Mouse (Mus musculus): ENCODE data around the gene Slc2a8.

The Slc2a8 gene

DNA sequence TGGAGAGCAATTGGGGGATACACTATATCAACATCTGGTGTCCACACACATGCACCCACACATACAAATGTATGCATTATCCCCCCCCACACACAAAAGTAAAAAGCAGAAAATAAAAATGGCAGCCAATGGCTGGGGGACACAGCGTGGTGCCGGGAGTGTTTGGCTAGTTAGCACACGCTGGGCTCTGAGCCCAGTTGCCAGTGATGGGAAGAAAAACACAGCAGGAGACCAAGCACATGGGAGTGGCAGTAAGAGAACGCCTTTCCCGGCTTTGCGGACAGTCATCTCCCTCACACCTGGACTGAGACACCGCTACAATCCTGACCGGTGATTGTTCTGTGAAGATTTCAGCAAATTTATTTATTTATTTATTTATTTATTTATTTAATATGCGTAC lies 10.6 kb downstream of the Slc2a8 start:
- DNase-seq (ENCODE audit: low spot score) = no peak

DNA sequence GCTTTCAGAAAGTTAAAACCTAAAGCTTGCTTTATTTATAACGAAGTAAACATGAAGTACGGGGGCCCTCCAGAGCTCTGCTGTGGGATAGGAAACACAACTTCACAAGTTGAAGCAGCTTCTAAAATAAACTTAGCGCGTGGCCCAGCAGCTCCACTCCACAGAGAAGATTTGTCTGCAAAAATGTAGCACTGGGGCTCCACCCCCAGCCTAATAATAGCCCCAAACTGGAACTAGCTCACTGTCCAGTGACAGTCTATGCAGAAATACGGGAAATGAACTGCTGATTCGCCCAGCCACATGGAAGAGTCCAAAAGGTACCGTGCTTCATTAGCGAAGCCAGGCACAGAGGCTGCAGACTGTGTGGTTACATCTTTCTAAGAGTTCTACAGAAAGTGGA lies 12.6 kb downstream of the Slc2a8 start:
- DNase-seq (ENCODE audit: low spot score) = no peak

DNA sequence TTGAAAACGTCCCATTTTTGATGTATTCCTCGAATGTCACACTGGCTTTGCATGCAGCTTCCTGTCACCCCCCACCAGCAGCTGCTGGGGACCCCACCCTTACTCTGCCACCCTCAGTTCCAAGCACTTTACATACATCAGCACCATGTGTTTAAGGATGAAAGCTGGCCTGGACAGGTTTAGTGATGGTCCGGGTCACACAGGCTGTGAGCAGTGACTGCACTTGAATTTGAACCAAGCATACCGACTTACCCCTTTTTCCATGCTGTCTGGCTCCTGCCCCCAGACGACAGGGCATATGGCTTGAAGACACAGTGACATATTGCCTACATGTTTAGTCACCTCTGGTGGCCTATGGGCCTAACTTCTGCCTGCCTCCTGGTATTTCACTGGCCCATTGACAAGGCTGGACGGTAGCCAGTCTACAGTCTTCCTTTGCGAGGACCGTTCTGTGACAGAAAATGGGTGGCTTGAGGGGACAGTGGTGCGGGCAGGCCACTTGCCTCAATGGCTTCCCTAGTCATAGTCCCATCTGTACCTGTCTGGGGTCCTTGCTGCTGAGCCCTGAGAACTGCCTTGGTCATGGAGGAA lies 13.8 kb downstream of the Slc2a8 start:
- no peak for DNase-seq (ENCODE audit: low spot score)

DNA sequence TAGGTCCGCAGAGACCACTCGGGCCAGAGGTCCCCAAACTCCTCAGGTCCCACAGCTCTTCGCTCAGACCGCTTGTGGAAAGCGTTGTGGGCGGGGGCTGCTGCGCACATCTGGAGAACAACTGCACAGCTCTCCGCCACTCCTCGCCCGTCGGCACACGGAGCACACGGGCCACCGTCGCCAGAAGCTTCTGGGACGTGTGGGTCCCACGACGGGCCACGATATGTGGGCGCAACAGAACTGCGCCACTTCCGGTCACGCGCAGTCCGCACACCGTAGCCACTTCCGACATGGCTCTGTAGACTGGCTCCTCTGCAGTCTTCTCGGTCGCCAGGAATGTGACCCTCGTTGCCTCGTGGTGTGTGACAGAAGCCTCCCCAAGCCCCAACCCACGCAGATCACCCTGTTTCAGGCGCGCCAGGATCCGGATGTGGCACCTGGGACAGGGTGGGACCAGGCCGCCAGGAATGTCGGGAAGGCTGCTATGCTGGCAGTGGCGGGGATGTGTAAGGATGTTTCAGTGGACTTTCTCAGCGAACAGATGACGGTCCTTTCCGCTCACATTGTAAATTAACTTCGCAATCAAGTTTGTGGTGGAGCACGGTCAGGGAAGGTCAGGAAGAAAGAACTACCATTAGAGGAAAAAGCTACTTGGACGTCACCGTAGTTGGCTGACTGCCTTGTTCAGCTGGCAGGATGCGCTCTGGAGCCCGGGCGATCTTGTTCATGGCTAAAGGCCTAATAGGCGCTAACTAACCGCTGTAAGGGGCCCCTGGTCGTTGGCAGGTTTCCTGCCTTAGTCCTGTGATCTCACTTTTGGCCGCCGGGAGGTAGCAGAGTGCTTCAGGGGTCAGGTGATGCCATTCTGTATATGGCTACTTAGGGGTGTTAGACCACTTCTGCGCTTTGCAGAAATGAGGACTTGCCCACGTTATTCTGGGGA lies 14.9 kb downstream of the Slc2a8 start:
- peak; percentile 89 for DNase-seq (ENCODE audit: low spot score)

DNA sequence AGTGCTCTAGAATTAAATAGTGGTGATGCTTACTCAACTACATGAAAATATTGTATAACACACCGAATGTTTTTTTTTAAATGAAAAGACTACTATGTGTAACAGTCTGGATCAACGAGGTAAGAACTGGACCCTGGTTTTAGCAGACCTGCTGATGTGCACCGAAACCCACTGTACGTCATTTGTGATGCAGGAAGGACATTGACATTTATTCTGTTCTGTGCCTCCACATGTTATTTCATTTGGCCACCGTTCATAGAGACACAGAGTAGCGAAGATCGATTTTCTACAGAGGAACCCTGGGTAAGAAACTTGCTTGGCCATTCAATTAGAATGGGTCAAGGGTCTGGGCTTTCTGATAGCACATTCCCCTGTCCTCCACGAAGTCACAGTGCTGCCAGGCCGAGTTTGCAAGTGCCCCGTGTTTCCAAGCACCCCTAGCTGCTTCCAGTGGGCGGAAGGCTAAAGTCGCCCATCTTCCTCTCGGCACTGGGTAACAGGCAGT lies 15.6 kb downstream of the Slc2a8 start:
- no peak for DNase-seq (ENCODE audit: low spot score)

DNA sequence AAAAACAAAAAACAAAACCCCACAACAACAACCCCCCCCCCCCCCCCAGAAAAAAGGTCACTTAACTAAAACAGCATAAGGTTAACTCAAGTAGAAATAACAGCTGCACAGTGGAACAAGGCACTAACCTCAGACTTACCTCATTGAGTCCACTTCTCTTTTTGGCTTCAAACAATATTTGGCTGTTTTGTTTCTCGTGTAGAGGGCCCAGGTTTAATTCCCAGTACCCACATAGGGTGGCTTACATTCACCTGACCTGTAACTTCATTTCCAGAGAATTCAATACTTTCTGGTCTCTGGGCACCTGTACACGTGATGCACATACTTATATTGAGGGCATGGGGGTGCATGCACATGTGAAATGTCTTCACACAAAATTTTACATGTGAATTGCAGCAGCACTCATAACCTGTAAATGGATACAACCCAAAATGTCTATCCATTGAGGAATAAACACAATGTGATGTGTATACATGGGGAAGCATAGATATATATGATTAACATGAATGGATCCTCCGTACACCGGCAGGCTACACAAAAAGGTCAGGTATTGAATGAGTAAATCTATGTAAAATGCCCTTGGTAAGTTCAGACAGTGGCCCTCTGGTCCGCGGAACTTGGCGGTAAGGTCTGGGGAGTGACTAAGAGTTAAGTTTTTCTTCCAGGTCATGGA lies 16.2 kb downstream of the Slc2a8 start:
- peak; percentile 22 for DNase-seq (ENCODE audit: low spot score)

DNA sequence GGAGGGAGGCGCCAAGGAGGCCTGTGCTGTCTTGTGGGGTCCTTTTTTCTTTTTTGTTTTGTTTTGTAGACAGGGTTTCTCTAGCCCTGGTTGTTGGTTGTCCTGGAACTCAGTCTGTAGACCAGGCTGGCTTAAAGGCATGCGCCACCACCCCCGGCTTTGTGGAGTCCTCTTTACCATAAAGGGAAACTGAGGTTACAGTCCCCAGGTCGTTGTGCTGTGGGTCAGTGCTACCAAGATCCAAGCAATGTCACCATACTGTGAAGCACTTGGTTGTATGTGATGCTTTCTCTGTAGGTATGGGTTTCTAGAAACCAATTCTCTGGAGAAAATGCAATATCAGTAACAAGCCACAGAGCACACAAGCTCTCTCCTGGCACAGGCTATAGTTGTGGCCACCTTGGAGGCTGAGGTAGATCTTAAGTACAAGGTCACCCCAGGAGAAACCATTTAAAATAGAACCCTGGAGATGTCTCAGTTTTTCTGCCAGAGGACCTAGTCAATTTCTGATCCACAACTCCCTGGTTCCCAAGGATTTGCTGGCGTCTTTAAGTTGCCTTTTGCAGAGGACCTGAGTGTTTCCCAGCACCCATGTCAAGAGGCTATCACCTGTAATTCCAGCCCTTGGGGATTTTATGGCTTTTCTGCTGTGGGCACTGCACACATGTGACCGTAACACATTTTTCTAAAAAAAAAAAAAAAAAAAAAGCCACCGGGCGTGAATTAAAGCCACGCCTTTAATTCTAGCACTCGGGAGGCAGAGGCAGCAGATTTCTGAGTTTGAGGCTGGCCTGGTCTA lies 17.0 kb downstream of the Slc2a8 start:
- DNase-seq (ENCODE audit: low spot score) = no peak

DNA sequence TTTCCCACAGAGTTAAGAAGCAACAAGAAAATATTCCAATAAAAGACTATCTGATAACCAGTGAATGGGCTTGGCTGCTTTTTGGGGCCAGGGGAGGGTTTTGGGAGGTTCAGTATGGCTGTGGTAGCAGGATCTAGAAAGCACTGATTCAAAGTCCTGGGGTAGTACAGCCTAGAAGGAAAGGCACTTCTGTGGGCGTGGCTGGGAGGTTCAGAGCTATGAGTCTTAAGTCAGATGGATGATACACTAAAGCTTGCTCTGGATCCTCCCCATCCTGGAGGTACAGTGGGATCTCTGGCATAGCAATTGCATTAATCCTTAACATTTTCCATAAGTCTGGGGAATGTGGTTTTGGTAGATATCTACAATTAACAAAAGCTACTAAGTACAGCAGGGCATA lies 17.9 kb downstream of the Slc2a8 start:
- DNase-seq (ENCODE audit: low spot score) = no peak

DNA sequence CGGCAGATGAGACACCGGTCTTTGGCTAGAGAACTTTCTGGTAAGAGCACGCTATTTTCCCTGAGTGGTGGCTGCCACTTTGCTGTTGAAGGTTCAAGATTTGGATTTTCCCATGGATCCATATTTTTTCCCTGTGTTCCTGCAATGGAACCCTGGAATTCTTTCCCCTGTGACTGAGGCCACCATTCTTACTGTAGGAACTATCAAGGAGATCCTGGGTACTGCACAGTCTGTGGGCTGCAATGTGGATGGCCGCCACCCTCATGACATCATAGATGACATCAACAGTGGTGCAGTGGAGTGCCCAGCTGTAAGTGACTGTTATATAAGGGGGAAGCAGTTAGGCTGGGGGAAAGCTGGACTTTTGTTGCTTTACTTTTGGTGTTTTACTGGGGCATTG lies 18.3 kb downstream of the Slc2a8 start:
- DNase-seq (ENCODE audit: low spot score) = no peak

DNA sequence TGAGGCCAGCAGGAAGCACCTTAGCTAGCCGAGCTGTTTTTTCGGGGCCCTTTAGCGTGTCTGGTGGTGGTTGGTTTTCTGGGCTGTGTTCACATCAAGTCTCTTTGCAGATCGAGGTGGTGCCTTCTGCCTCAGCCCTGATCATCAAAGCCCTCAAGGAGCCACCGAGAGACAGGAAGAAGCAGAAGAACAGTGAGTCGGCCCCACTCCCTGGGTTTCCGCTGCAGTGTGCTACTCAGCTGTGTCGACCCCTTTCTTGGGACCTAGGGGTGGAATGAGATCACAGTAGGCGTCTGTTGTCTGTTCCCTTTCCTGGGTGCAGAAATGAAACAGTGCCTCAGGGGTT lies 19.0 kb downstream of the Slc2a8 start:
- no peak for DNase-seq (ENCODE audit: low spot score)

DNA sequence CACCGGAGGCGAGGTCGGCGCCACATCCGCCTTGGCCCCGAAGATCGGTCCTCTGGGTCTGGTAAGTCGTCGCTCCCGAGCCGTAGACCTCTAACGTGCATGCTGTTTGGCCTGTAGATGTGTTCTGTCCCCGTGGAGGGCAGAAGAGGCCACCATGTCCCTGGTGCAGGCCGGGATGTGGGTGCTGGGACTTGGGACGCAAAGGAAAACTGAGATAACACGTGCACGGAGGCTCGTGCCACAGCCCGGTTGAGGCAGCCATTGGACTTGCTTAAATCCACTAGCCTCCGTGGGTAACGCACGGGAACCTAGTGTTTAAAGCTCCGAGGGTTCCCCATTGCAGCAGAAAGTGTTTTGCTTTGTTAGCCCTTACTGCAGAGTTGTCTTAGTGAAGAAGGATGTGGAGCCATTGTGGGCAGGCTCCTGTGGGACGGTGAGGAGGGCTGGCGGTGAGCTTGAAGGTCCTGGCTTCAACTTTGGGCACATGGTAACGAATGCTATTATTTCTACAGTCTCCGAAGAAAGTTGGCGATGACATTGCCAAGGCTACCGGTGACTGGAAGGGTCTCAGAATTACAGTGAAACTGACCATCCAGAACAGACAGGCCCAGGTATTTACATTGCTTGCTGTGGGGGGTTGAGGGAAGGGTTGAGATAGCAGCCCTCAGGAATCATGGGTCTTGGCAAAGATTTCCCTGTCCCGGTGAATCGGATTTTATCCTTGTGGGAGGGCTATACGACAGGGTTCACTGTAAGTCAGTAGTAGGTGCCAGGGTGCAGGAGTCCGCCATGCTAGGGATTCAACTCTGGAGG lies 19.6 kb downstream of the Slc2a8 start:
- no peak for DNase-seq (ENCODE audit: low spot score)

DNA sequence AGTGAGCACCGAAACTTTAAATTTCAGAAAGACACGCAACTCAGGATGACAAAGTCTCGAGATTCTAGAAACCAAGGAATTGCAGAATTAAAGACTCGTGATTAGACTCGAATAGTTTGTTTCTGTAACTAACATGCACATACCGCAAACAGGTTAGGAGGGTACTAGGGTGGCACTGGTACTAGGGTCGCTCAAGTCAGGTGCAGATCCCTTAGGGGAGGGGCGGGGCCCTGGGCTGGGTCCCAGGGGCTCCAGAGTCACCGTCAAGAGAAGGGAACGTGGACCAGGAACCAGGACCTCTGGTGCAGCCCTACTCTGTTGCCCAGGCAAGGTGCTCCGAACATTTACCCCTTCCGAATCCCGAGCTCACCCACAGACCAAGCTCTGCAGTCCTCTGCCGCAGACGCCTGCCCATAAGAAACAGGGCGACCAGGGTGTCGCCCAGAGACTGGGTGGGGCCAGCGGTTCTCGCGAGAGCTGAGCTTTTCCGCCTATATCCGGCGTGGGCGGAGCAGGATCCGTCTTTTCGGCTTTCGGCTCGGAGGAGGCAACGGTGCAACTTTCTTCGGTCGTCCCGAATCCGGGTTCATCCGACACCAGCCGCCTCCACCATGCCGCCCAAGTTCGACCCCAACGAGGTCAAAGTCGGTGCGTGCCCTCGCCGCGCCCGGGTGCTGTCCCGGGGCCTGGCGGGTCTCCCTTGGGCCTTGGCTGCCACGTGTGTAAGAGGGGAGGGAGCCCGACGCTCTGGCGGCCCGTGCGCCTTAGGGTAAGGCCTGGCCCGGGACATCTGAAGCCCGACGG lies 20.5 kb downstream of the Slc2a8 start, which contains the start of the genes Rpl12 and Lrsam1:
Rpl12 (plus strand) TSS at position 368 of the 804 bp plus-strand sequence.
Lrsam1 (minus strand) TSS at position 423 of the 804 bp plus-strand sequence.
- peak; percentile 97 for DNase-seq (ENCODE audit: low spot score)

DNA sequence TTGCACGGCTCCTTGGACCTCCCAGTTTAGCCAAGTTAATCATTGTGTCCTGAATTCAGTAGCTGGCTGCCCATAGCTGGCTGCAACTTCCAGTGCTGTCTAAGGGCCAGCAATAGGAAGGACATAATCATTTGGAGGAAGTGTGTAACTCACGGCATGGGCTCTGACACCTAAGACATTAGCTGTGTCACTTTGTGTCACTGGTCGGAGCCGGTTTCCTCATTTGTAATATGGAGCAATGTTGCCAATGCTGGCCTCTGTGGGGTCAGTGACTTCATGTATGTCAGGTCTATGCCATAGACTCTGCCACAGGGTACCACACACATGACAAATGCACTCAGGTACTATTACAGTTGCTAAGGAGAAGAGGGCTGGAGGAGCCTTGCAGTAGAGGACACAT lies 21.6 kb downstream of the Slc2a8 start:
- no peak for DNase-seq (ENCODE audit: low spot score)

DNA sequence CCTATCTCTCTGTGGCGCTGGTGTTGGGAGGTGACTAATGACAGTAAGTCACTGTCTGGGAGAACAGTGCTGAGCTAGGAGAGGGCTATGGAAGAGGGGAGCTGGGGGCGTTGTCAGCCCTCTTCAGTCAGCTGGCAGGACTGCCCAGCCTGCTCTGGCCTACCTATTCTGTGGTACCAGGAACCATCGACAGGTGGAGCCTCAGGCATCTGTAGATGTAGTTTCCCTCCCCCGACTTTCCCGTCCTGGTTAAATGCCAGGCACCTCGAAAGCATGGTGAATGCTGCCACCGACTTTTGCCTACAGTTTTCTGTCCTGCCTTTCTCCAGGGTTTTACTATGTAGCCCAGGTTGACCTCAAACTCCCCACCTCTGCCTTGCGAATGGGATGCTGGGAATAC lies 24.5 kb downstream of the Slc2a8 start:
- peak; percentile 29 for DNase-seq (ENCODE audit: low spot score)

DNA sequence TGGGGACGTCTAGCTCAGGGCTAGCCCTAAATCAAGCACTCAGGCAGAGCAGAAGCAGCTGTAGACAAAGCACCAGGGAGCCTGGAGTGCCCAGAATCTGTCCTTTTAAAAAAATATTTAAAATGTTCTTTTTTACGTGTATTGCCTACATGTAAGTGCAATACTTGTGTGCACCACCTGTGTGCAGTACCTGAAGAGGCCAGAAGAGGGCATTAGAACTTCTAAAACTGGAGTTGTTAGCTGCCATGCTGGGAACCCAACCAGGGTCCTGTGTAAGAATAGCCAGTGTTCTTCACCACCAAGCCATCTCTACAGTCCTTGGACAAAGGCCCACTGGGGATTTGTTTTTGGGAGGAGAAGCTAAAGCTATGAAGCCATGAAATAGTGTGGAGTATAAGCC lies 27.3 kb downstream of the Slc2a8 start:
- no peak for DNase-seq (ENCODE audit: low spot score)

DNA sequence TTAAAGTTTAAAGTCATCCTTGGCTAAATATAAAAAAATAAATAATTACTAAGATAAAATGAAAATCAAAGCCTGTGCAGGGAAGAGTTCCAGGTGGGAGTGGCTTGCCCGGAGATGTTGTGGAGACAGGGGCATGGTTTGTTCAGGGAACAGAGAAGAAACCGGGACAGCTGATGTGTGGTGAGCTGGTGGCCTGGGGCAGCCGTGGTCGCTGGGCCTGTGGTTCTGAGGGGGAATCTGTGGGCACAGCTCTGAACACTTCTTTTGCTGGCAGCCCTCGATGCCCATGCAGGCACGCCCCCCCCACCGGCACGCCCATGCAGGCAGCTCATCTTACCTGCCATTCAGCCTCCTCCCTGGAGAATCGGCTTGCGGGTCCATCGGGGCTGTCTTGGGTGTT lies 34.4 kb downstream of the Slc2a8 start:
- no peak for DNase-seq (ENCODE audit: low spot score)

DNA sequence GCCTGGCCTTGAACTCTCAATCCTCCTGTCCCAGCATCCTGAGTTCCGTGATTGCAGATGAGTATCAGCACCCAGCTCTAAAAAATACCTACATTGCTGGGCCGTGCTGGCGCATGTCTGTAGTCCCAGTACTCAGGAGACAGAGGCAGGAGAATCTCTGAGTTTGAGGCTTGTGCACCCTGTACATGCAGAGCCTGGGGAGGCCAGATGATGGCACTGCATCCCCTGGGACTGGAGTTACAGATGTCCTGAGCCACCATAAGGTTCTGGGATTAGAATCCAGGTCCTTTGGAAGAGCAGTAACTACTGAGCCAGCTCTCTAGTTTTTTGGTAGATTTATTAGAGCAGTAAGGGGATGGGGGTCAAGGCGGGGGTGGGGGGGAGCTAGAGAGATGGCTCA lies 41.4 kb downstream of the Slc2a8 start:
- DNase-seq (ENCODE audit: low spot score) = no peak

DNA sequence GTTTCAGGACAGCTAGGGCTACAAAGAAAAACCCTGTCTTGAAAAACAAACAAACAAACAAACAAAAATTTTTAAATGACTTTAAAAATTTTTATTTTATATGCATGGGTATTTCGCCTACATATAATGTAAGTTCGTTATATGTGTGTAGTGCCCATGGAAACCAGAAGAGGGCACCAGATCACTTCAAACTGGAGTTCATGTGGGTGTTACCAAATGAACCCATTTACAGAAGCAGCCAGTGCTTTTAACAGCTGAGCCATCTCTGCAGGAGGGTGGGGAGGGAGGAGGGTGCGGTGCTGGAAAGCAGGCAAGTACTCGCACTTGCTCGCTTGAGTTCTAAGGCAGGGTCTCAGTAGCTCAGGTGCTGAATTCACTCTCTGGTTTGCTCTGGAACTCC lies 42.5 kb downstream of the Slc2a8 start:
- DNase-seq (ENCODE audit: low spot score) = peak; percentile 64

DNA sequence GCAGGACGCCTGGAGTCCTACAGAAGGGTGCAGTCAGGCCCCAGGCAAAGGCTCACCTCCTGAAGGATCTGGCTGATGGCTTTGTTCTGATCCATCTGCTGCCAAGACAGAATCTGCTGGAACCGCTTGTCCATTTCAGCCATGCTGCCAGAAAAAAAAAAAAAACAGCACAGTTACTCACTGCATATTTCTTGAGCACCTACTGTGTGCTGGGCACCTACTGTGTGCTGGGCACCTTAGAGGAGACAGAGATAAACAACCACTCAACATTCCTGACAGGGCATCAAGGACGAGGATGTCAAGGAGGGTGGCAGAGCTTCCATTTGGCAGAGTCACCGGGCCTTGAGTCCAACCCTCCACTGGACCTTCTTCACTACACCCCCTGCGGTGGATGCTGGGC lies 43.1 kb downstream of the Slc2a8 start:
- no peak for DNase-seq (ENCODE audit: low spot score)

DNA sequence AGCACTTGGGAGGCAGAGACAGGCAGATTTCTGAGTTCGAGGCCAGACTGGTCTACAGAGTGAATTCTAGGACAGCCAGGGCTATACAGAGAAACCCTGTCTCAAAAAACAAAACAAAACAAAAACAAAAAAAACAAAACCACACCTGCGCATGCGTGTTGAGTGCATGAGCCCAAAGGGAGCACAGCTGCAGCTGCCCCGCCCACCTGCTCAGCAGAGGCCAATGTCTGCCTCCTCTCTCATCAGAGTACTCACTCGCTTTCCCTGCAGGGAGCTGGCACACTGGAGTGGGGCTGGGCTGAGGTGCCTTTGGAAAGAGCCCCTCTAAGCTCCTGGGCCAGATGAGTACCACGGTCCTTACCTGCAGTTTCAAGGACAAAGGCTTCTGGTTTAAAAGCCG lies 50.2 kb downstream of the Slc2a8 start:
- DNase-seq (ENCODE audit: low spot score) = no peak
